Mouse (Mus musculus) kidney, postnatal 14 days (tissue): Measurements from ENCODE around the gene Hist1h2ac.
"Not testable (repeated sequence)": the region's sequence is repeated elsewhere in the genome, so short reads cannot be mapped to it uniquely, and the experiment has no call there.

Experiments
- DNase-seq: peaks from one replicate; pipeline ENCODE4 v3.0.0; 2022; ENCODE audit warnings: mixed read lengths

Hist1h2ac gene

DNA sequence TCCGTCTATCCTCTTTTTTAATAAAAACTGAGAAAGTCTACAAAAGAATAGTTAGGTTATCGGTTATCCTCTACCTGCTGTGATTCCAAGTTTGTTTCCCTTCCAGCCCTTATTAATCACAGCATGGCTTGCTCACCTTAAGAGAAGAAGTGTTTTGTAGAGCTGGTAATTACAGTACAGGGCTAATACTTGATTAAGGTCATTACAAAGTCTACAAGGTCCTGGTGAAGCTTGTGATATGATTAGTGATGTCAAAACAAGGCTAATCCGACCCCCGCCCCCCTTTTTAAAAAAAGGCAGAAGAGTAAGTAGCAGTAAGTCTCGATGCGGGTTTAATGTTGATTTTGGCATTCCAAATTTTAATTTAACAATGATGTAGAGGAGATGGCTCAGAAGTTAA is 15.2 kb upstream of the Hist1h2ac start:
- DNase-seq = no peak

DNA sequence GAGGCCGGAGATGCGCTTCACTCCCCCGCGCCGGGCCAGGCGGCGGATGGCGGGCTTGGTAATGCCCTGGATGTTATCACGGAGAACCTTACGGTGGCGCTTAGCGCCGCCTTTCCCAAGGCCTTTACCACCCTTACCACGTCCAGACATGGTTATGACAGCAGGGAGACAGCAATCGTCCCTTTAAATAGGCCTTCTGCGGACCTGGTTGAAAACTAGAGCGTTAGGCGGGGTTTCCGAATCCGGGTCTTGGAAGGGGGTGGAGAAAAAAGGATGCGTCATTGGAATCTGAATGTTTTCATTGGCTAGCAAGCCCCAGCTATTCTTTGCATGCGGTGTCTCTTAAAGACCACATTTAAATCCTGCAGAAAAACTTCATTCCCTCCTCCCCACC is 14.5 kb upstream of the Hist1h2ac start, which contains the start of gene Hist1h4c:
Gene Hist1h4c (minus strand): TSS at position 155 of the 394 bp plus-strand sequence.
- DNase-seq = peak; percentile 98

DNA sequence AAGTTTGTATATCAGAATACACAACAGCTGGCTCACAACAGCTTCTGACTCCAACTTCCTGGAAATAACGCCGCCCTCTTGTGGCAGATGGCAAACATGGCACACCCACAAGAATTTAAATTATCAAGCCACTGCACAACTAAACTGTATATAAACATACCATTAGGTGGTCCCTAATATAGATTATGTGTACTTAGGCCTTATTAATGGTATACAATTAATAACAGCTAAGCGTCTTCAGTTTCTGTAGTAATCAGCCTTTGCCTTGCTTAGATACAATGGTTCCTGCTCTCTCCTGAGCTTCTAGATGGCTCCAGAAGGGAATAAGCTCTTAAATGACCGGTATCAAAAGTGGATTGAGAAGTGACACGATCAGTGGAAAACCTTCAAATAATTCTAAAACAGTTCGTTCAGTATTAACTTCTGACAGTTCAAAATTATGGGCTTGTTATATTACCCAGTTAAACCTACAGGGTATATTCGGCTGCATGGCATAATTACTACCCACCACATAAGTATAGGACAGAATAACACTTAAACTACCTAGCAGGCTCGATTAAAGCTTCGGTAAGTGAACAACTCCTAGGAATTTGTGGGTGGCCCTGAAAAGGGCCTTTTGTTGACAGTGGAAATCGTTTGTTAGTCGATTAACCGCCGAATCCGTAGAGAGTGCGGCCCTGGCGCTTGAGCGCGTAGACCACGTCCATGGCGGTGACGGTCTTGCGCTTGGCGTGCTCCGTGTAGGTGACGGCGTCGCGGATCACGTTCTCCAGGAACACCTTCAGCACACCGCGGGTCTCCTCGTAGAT is 13.9 kb upstream of the Hist1h2ac start:
- DNase-seq = peak; percentile 65

DNA sequence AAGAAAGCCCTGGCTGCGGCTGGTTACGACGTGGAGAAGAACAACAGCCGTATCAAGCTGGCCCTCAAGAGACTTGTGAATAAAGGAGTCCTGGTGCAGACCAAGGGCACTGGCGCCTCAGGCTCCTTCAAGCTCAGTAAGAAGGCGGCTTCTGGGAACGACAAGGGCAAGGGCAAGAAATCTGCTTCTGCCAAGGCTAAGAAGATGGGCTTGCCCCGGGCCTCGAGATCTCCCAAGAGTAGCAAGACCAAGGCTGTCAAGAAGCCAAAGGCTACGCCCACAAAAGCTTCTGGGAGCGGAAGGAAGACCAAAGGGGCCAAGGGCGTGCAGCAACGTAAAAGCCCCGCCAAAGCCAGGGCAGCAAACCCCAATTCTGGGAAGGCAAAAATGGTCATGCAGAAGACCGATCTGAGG is 12.3 kb upstream of the Hist1h2ac start:
- DNase-seq = no peak

DNA sequence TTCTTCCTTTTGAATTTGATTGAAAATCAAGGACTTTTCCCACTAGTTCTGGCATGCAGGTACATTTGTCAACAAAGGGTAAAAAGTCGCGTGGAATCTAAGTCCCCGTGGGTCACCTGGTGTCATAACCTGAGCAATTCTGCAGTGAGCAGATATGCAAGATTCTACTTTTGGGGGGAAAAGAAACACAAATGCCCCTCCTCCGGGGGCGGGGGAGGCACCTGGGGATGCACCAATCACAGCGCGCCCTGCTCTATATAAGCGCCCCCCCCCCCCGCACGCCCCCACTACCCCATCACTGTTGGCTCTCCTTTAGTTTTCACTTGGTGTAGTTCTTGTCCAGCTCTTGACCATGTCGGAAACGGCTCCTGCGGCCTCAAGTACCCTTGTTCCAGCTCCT is 11.8 kb upstream of the Hist1h2ac start, which contains the start of gene Hist1h1t:
Gene Hist1h1t (plus strand): TSS at position 301 of the 400 bp plus-strand sequence.
- DNase-seq = no peak

DNA sequence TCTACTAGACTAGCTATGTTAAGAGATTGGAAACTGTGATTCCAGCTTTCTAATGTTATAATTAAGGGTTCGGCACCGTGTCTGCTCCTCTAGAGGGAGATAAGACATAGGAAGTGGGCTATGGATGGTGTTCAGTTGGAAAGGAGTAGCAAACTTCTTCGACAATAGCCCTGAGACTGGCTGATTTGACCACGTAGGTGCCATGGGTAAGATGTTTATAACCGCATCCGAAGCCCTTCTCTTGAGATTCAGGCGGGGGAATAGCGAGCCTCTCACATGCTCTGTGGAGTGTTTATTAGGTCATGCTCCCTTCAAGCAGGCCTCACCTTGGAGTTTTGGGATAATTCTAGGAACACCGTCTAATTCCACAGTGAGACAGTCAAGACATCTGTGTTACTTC is 11.2 kb upstream of the Hist1h2ac start:
- DNase-seq = no peak

DNA sequence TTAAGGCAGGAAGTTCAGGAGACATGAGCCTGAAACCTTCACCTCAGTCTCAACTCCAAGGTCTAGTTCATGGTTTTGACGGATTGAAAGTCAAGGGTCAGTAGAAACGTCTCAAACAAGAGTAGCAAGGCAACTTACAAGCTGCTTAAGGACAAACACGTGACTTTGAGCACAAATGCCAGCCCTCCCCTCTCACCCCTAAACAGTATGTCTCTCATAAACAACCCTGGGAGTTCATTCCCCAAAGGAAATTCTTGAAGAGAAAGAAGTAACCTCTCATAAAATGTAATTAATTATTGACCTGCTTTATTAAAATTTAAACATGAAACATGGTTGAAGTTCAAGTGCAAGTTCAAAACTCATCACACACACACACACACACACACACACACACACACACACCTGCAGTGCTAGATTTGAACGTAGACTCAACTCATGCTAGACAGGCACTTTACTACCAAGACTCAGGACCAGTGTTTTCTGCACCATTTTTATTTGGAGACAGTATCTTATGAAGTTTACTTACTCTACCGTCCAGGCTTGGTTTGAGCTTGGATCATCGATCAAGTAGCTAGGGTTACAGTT is 10.2 kb upstream of the Hist1h2ac start:
- DNase-seq = peak; percentile 68

DNA sequence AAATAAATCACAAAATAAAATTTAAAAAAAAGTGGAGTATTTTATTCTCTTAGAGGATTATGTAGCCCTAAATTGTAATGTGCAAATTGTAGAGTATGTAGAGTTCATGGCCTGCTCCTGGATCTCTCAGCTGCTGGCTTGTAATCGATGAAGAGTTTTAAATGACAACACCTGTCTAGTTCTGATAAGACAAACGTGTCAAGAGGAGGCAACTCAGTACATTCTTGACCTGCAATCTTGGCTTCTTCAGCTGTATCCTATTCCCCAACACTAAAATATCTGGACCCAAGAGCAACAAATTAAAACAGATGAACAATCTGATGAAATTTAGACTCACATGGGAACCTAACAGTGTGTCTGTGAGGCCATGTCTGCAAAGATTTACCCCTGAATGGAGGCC is 5.7 kb upstream of the Hist1h2ac start:
- no peak for DNase-seq

DNA sequence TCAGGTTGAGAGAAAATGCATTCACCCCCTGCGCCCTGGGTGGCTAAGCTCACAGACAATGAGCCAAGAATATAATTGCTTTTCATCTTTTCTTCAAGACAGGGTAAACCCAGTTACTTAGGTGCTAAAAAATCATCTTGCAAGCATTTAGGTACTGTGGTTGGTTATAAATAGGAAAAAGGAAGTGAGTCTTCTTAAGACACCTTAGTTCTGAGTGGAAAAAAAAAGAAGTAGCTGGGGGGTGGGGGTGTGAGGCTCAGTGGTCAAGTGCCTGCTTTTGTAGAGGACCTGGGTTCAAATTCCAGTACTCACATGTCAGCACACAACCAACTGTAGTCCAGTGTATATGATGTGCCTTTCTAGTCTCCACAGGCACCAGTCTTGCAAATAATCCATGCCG is 5.2 kb upstream of the Hist1h2ac start:
- no peak for DNase-seq

DNA sequence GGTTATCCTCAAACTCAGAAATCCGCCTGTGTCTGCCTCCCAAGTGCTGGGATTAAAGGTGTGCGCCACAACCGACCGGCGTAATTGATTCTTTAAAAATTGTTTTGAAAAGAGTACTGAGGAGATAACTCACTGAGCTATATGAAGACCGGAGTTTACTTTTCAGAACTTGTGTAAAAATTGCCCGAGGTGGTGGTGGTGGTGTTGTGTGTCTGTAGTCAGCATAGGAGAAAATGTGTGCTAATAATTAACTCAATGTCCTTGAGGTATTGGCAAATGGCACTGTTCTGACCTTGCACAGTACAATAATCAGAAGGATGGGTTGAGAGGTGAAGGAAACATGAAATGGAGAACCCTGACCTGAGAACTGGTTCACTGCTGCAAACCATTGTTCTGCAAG is 4.2 kb upstream of the Hist1h2ac start:
- no peak for DNase-seq

DNA sequence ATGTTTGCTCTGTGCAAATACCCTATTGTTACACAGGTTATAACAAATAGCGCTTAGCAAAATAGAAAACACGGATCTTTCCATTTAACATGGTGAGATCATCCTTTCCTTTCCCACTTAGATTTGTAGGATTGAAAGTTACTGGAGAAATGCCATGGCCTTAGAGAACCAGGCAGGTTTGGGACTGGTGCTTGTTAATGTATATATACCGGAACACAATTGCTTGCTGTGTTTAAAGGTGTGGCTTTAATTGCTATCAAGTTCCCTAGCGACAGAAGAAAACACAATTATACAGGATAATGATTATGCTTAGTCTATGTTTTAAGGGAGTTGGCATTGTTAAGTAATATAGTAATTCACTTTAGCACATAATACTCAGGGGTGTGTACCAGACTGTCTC is 3.4 kb upstream of the Hist1h2ac start:
- DNase-seq = no peak

DNA sequence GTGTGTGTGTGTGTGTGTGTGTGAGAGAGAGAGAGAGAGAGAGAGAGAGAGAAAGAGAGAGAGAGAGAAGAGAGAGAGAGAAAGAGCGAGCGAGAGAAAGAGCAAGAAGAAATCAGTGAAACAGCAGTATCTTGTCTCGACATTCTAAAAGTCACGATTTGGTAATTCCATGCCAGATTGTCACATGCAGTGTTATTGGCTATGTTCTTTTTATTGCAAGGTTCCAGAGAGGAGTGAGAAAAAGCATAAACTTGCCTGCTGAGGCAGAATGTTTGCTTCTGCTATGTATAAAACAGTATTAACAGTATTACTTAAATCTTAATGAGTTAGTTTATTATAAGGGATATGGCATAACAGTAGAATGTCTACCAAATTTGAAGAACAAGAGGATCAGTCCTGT is 2.2 kb upstream of the Hist1h2ac start:
- DNase-seq = no peak

DNA sequence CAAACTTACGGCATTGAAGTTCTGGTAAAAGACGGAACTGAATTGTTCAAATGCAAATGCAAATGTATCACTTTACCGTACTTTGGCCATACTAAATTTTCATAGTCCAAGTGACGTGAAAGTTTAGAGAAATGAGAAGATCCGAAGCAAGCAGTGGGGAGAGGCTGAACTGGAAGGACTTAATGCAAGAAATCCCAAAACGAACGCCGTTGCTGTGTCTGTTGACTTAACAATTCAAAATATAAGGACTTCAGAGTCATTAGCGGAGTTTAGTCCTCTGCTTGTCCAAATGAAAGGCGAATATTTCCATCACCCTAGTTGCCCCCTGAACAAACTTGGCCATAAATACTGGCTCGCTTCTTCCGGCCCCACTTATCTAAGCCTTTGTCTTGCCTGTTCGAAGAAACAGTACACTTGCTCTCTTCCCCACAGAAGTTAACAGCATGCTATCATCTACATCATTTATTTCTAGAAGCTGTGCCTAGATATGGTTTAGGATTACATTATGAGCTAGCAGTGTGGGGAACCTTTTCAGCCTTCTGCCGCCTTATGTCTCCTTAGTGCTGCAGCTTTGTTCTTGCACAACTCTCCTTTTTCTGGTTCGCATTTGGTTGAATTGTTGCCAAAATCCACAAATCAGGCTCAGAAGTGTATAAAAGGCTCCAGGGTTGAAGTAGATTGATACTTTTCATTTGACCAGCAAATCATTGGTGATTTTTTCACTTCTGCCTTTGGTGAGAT is 1.5 kb upstream of the Hist1h2ac start:
- DNase-seq = peak; percentile 37

DNA sequence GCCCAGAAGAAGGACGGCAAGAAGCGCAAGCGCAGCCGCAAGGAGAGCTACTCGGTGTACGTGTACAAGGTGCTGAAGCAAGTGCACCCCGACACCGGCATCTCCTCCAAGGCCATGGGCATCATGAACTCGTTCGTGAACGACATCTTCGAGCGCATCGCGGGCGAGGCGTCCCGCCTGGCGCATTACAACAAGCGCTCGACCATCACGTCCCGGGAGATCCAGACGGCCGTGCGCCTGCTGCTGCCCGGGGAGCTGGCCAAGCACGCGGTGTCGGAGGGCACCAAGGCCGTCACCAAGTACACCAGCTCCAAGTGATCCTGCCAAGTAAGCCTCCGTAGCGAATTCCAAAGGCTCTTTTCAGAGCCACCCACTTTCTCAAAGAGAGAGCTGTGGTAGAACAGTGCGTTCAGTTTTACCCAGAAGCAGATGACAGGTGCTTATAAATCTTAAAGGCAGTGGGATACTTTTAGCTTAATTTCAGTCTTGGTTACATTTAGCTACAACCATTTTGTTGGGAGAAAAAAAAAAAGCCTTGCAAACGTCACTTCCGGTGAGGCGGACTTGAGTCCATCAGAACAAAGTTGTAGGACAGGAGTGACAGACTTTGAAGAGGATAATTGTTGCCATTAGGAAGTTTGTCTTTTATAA is 672 bp upstream of the Hist1h2ac start:
- DNase-seq = peak; percentile 73

DNA sequence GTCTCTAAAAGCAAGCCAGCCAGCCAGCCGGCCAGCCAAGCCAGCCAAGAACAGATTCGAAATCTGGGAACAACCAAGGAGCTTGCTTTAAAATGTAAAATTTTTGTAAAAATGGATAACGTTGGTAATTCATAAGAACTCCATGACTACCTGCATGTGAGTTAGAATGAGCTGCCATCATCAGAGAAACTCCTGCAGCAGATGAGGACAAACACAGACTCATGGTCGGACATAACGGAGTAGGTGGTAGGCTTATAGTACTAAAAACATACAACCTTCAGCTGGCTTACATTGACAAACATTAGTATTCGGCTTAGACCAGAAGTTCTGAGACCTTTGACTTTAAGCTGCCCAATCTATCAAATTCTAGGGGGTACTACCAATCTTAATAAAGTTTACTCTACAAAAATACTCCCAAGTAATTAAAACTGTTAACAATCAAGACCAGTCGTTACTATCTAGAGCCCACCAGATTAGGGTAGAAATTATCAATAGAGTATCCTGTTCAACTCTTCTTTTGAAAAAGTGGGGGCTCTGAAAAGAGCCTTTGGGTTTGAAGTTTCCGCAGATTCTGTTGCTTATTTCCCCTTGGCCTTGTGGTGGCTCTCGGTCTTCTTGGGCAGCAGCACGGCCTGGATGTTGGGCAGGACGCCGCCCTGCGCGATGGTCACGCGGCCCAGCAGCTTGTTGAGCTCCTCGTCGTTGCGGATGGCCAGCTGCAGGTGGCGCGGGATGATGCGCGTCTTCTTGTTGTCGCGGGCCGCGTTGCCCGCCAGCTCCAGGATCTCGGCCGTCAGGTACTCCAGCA is 597 bp downstream of the Hist1h2ac start:
- DNase-seq = not testable (repeated sequence)

DNA sequence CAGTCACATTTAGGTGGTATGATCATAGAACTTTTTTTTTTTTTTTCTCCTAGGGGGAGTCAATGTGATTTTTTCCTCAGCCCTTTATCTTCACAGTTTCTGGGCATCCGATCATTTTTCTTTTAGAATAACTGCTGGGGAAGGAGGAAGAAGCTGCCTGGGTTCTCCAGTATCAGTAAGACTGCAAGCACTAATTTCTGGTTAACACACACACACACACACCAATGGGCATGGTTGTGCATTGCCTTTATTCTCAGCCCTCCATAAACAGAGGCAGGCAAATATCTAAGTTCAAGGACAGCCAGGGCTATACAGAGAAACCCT is 1.2 kb downstream of the Hist1h2ac start:
- no peak for DNase-seq

DNA sequence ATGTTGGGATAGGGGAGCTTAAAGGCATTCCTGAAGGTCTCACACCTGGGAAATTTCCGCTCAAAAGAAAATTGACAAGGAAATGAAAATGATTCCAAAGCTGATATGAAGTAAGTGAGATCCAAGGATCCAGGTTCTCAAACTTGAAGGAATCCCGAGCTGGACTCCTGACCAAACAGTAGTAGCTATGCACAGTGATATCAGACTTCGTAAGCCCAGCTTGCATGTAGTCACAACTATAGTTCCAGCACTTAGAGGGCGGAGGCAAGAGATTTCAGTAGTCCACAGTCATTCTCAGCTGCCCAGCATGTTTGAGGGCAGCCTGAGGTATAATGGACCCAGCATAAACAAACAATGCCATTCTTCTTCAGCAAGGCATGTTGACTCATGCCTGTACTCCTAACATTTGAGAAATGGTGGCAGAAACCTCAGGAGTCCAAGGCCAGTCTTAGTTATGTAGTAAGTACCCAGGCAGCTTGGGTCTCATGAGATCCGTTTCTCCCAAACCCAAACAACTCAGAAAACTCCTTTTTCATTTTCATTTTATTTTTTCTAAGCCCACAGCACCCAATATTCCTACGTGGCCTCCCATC is 1.7 kb downstream of the Hist1h2ac start:
- DNase-seq = no peak

DNA sequence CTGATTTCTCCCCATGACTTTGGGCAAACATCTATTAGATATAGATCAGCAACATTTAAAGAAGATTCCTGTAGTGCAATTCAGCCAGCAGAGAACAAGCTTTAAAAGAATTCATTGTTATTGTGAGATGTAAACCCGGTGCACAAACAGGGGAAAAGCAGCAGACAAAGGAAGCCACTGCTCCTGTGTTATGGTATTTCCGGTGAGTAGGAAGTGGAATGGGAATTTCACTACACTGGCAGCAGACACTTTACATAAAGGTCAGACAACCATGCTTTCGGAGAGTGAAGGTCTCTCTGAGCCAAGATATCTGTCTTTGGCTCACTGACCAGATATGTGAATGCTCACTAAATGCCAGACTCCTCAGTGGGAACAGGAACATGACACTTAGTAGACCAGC is 21.2 kb downstream of the Hist1h2ac start:
- no peak for DNase-seq

DNA sequence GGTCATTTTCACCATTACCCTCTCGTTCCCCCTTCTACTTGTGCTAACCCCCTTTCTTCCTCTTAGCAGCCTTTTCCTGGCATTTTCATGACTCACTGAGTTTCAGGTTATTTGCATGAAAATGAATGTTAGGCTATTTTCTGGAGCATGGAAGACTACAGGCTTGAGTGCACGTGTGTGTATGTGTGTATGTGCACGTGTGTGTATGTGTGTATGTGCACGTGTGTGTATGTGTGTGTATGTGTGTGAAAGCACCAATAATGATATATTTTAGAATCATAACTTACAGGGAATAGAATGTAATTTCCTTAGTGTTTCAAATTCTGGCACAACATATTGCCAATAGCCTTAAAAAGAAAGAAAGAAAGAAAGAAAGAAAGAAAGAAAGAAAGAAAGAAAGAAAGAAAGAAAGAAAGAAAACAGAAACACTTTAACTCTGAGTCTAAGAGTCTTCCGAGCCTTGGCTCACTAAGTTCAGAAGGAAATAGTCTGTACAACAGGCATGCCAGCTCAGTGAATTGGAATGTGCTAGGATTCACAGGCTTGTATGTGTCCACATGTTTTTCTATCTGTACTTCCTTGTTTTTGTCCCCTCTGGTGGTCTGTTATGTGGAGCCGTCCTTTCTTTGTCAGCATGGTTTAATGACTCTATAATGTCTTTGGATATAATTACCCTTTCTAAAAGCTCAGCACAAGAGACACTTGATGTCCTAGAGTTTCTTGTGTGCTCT is 23.9 kb downstream of the Hist1h2ac start:
- DNase-seq = no peak
